Mouse (Mus musculus) monocyte, adult 2 months (primary cell): ENCODE measurements around the gene Castor1.
"Not testable (repeated sequence)": the region's sequence is repeated elsewhere in the genome, so short reads cannot be mapped to it uniquely, and the experiment has no call there.

Experiments
- DNase-seq, 2 experiments: peaks; one replicate each; pipeline ENCODE4 v3.0.0; 2022; ENCODE audit warnings: low spot score in 2 of 2, low read depth in 1 of 2

Castor1 gene

DNA sequence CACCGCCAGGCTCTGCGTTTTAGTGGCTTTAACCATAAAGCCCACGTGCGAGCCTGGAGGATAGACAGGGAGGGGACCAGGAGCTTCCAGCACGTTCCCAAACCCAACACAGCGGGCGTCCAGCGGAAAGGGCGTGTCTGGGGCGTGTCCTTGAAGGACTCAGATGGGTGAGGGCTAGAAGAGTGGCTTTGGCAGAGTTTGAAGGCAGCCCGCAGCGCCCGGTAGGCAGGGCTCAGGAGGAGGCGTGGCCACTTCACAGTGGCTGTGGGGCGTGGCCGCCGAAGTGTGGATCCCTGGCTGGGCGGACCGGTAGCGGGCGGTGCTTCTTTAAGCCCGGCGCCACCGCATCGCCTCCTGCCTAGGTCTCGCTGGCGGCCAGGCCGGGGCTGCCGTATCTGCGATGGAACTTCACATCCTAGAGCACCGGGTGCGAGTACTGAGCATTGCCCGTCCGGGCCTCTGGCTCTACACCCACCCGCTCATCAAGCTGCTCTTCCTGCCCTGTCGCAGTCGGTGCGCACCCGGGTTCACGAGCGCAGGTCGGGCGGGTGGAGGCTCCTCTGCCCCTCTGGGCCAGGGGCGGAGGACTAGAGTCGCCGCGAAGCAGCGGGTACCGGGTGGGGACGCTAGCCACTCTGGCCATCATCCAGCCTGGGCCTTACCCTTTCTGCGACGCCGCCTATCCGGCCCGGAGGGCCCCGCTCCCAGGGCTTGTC is at the start of gene Castor1:
Gene Castor1 (plus strand): TSS at position 312 of the 716 bp plus-strand sequence.
- DNase-seq = peak in 1 of 2 experiments; percentile 73

GRCm38 (mm10) chr11:4174586-4174985 is 43.4 kb upstream of the Castor1 start:
- DNase-seq = no peak

DNA sequence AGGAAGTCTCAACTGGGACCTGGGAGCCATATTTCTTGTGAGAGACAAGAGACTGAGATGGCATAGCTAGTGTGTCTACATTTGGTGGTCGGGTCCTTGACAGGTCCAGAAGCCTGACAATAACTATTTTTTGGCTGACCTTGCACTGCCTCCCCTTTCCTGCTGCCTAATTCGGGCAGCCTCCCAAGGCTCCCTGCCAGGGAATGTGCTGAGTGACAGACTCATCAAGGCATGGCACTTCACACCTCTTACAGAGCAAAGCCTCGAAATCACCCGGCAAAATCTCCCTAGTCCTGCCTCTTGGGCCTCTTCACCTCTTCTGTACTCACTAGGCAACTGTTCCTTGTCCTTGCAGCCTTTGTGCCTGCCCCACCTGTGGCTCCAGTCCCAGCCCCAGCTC is 40.3 kb upstream of the Castor1 start:
- DNase-seq = no peak

GRCm38 (mm10) chr11:4182061-4182460 is 36.0 kb upstream of the Castor1 start:
- DNase-seq = no peak

- no peak for DNase-seq
These were observed 34.5 kb upstream of the Castor1 start for GRCm38 (mm10) chr11:4183511-4183910.

DNA sequence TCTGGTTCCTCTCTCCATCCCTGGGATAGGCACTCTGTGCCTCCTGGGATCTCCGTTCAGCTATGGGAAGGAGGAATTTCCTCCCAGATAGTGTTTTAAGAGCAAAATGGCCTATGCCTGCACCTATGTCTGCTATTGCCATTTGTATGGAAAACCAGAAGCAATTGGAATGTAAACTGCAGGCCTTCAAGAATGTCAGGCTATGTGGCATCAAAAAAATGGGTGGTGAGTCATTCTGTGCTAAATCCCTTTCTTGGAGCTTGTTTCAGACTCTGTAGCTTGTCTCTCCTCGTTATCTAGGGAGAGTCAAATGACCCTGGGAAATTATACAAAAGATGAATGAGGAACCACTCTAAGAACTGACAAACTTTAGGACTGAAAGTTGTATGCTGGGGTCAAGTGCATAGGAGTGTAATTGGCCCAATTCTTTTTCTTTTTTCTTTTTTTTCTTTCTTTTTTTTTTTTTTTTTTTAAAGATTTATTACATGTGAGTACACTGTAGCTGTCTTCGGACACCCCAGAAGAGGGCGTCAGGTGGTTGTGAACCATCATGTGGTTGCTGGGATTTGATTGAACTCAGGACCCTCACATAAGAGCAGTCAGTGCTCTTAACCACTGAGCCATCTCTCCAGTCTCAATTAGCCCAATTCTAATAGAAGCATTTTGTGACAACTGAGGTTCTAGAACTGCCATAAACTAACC is 33.6 kb upstream of the Castor1 start:
- DNase-seq = no peak

DNA sequence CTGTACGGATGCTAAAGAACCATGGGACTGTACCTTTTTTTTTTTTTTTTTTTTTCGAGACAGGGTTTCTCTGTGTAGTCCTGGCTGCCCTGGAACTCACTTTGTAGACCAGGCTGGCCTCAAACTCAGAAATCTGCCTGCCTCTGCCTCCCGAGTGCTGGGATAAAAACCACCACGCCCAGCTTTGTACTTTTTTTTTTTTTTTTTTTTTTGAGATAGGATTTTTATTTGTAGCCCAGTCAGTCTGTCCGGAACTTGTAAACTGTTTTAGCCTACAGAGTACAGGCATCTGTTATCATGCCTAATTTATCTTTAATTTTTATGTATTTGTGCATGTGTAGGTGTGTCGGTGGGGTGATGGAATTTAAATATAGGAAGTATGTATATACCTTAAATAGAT is 32.5 kb upstream of the Castor1 start:
- not testable (repeated sequence) for DNase-seq

- peak; percentile 92 to 94 for DNase-seq
These were observed 31.3 kb upstream of the Castor1 start, which contains the start of gene Tbc1d10a for GRCm38 (mm10) chr11:4186486-4187317. Tbc1d10a (plus strand) TSS chr11:4186789.

- DNase-seq = no peak
These were observed 30.7 kb upstream of the Castor1 start for GRCm38 (mm10) chr11:4187318-4187700.

DNA sequence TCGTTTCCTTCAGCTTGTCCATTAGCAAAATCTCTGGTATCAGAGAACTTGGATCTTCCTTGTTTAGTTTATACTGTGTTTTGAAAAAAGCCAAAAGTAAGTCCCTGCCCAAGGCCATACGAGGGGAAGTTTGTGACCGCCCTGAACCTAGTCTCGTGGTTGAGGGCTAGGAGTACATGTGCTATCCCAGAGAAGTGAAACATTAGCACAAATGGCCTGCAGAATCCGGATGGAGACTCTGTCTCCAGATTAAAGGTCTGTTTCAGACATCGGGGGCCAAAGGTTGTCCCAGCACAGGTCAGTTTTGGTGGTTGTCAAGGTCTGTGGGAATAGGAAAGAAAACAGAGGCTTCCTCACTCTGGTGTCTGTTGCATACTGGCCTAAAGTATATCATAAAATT is 28.8 kb upstream of the Castor1 start:
- DNase-seq = no peak

DNA sequence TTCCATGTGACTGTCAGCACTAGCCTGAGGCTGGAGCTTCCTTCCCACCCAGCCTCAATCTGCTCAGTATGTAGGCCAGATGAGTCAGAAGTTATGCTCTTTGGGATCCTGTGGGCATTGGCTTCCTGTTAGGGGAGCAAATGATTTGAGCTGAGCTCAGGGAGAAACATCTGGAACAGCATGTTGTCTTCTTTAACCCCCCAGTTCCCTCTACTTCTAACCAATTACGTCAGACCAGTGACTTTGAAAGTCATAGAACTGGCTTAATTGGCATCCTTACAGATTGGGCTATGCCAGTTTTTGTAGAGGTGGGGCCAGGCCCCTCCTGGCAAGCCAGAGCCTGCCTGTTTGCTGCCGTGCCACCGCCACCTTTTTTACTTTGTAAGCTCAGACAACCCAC is 27.3 kb upstream of the Castor1 start:
- DNase-seq = no peak

DNA sequence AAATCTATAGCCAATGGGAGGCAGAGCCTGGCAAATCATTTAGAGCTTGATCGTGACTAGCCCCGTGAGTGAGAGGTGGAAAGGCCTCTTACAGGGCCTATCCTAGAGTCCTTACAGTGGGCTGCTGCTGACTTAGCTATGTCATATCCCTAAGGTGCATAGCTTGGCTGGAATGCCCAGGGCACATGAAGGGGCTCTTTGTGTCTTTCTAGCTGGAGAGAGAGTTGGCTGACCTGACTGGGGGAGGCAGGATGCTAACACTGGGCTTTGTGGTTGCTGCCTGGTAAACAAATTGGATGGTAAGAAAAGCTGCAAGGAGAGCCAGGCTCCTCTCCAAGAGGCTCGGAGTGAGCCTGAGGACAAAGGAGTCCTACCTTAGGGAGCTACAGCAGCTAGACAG is 25.3 kb upstream of the Castor1 start:
- DNase-seq = no peak

GRCm38 (mm10) chr11:4193420-4193819 is 24.6 kb upstream of the Castor1 start:
- no peak for DNase-seq

DNA sequence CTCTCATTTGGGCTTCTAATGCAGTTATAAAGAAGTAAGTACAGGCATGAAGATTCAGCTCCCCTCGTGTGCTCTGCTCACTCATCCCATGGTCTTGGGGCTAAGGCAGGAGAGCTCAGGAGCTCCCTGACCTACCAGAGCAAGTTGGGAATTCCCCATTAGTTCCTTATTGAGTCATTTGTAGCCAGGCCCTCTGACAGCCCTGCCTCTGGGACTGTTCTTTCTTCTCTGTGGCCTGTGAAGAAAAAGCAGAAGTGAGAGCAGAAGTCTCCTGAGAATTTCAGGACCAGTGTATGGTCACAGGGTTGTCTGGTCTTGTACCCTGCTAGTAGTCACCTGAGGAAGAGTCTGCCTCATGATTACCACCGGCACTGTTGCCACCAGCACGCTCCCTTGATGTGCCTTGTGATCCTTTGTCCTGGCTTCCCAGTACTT is 22.4 kb upstream of the Castor1 start:
- peak; percentile 59 to 66 for DNase-seq

DNA sequence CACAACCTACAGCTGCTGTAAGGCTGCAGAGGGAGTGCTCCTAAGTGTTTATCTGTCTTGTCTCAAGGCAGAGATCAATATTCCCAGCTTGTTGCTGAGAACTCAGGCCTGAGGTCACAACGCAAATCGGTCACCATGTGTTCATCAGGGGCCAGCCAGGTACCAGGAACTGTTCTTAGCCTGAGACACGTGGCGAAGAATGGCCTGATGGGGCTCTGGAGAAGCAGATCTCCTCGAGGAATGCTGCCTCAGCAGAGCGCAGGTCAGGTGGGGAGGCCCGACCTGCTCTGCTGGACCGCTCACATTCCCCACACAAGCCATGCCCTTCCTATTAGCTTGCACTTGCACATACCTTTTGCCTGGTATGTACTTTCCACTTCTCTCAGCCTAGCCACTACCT is 21.4 kb upstream of the Castor1 start:
- DNase-seq = no peak

GRCm38 (mm10) chr11:4197691-4198090 is 20.3 kb upstream of the Castor1 start:
- no peak for DNase-seq

GRCm38 (mm10) chr11:4201981-4202700 is 15.9 kb upstream of the Castor1 start:
- DNase-seq = no peak

DNA sequence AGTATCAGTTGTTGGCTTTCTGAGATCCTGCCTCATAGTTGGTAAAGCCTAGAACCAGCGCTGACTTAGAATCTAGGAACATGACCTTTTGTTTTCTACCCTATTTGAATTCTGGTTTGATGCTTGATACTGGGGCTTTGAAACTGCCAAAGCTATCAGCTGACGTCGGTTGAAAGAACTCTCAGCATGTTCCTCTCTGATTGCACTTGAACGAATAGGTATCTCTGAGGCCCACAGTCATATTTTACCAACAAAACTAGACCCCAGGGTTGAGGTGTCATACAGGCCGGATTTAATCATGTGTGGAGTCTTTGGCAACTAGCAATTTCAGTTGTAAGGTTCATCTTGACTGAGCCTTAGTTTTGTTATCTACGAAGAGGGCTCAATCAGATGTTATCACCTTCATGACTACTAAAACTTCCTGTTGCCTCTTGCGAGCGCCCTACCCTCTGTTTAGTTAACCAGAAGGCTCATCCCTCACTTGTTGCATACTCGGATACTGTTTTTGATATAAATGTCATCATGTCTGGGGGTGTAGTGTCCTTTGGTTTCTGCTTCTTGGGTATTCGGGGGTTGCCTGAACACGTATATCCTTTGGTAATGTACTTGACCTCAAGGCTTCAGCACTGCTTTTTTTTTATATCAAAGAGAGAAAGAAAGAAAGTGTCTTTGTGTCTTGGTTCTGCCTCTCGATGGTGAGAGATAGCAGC is 14.9 kb upstream of the Castor1 start:
- no peak for DNase-seq

GRCm38 (mm10) chr11:4203705-4204074 is 14.3 kb upstream of the Castor1 start:
- DNase-seq = no peak

DNA sequence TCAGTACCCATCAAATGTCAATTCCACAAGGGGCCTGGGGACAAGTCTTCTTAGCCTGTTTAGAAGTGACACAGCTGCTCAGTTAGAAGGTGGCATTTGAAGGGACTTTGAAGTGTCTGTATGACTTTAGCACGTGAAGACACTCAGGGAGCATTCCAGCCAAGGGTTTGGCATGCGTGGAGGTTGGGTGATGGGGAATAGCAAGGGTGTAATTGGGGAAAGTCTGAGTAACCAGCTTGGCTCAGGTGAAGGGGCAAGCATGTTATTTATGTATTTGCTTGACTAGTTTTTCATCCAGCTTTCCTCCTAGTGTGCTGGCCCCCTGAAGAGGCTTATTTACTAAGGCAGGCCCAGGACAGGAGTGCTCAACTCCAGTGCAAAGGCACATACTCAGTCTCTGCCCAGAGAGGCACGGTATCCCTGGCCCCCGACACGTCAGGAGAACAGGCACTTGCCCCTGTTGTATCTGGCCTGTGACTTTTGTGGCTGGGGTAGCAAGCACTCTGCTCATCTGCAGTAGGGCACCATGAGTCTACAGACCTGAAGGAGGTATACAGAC is 12.8 kb upstream of the Castor1 start:
- DNase-seq = no peak
